Mouse (Mus musculus) E14TG2a.4 (cell line): Measurements from ENCODE around the gene Exoc6b.
A peak's percentile ranks its signal among the peaks of the same experiment; 100 is the strongest.

Source experiments
- H3K27me3 ChIP-seq: 2 replicates; pipeline ENCODE4 v1.6.1; 2014; ENCODE audit warnings: low read length, control low read depth; ENCODE audit not compliant: insufficient read depth
- H3K36me3 ChIP-seq: 2 replicates; pipeline ENCODE4 v1.6.1; 2014; ENCODE audit warnings: low read length, control low read depth; ENCODE audit not compliant: insufficient read depth
- H3K4me1 ChIP-seq: replicated peaks from 2 replicates; pipeline ENCODE4 v1.6.1; 2014; ENCODE audit warnings: low read depth, low read length, control low read depth
- H3K4me3 ChIP-seq: replicated peaks from 2 replicates; pipeline ENCODE4 v1.5.1; 2014; ENCODE audit warnings: mild to moderate bottlenecking, low read length
- H3K9me3 ChIP-seq: 2 replicates; pipeline ENCODE4 v1.6.1; 2014; ENCODE audit warnings: low read length, control low read depth
- CTCF ChIP-seq: conservative IDR thresholded peaks from 2 replicates; pipeline ENCODE4 v1.5.1; 2014; ENCODE audit warnings: low read length
- NANOG ChIP-seq: IDR thresholded peaks from 2 replicates; pipeline ENCODE4 v1.6.1; 2014; ENCODE audit warnings: borderline replicate concordance, low read length, mixed read lengths
- POU5F1 ChIP-seq: IDR thresholded peaks from 2 replicates; pipeline ENCODE4 v1.6.1; 2014; ENCODE audit warnings: low read length, borderline replicate concordance

Exoc6b gene

DNA sequence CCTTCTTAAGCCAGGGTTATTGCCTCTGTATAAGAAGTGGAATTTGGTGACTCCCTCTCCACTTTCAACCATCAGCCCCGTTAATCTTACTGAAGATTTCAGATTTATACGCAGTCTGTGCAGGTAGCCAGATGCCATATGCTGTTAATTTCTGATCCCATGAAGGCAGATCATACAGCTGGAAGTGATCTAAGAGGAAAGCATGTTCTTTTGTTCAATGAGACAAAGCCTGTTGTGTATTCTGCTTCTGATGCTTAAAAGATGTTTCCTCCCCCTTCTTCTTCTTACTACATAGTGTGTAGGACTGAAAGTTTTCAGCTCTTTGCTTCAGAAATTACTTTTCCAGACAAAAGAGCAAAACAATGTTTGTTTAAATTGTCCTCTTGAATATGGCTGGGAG, 109.8 kb downstream of the Exoc6b start:
- TF ChIP-seq NANOG (no peak), POU5F1 (no peak), CTCF (no peak)
- H3K9me3 ChIP-seq, result no peaks in the 10 kb centered on the region
- no peak overlapping the region for H3K4me3 ChIP-seq
- H3K36me3 ChIP-seq, result no peaks in the 10 kb centered on the region
- peaks cover 7% of the 10 kb centered on the region for H3K4me1 ChIP-seq
- no peaks in the 10 kb centered on the region for H3K27me3 ChIP-seq

GRCm38 (mm10) chr6:84951621-84952020, 117.7 kb downstream of the Exoc6b start:
- no peak overlapping the region for H3K4me3 ChIP-seq
- no peak for TF ChIP-seq POU5F1
- no peak for TF ChIP-seq NANOG
- TF ChIP-seq CTCF, result no peak

GRCm38 (mm10) chr6:84946569-84946968, 122.7 kb downstream of the Exoc6b start:
- no peaks in the 10 kb centered on the region for H3K27me3 ChIP-seq

More at GRCm38 (mm10) chr6:84951621-84952020, 117.7 kb downstream of the Exoc6b start:
- no peaks in the 10 kb centered on the region for H3K9me3 ChIP-seq
- peaks cover 7% of the 10 kb centered on the region for H3K4me1 ChIP-seq
- H3K27me3 ChIP-seq, result no peaks in the 10 kb centered on the region
- no peaks in the 10 kb centered on the region for H3K36me3 ChIP-seq

DNA sequence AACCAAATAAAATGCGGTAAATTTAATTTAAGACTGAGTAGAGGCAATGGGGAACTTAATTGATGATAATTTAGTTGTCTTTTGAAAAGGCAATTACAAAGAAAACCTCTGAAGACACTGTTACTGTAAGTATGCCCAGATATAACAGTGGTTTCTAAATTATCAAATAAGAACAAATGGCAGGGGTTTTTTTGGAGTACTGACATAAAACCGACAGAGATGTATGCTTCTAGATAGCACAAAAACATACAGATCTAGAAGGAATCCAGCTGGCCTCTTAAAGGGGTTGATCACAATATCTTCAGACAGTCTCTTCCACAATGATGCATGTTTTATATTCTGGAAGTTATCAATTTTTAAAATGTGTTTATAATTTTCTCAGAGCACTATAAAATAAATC, 123.2 kb downstream of the Exoc6b start:
- Histone ChIP-seq H3K4me3 (no peak overlapping the region), H3K36me3 (no peaks in the 10 kb centered on the region), H3K27me3 (no peaks in the 10 kb centered on the region), H3K9me3 (no peaks in the 10 kb centered on the region), H3K4me1 (peaks cover 5% of the 10 kb centered on the region)
- TF ChIP-seq CTCF (no peak), POU5F1 (no peak), NANOG (no peak)

More at GRCm38 (mm10) chr6:84946569-84946968, 122.7 kb downstream of the Exoc6b start:
- no peak for TF ChIP-seq NANOG
- no peak for TF ChIP-seq CTCF
- no peak for TF ChIP-seq POU5F1
- peaks cover 5% of the 10 kb centered on the region for H3K4me1 ChIP-seq
- H3K36me3 ChIP-seq, result no peaks in the 10 kb centered on the region
- H3K4me3 ChIP-seq, result no peak overlapping the region
- no peaks in the 10 kb centered on the region for H3K9me3 ChIP-seq

- TF ChIP-seq NANOG, result no peak
- no peak for TF ChIP-seq CTCF
- no peak for TF ChIP-seq POU5F1
- Histone ChIP-seq H3K4me3 (no peak overlapping the region), H3K27me3 (no peaks in the 10 kb centered on the region), H3K4me1 (no peaks in the 10 kb centered on the region), H3K9me3 (no peaks in the 10 kb centered on the region), H3K36me3 (no peaks in the 10 kb centered on the region)
These were observed 136.1 kb downstream of the Exoc6b start for GRCm38 (mm10) chr6:84932953-84933921.

- H3K36me3 ChIP-seq, result no peaks in the 10 kb centered on the region
- H3K4me3 ChIP-seq, result no peak overlapping the region
- H3K9me3 ChIP-seq, result no peaks in the 10 kb centered on the region
- no peaks in the 10 kb centered on the region for H3K27me3 ChIP-seq
- H3K4me1 ChIP-seq, result no peaks in the 10 kb centered on the region
- no peak for TF ChIP-seq POU5F1
- TF ChIP-seq NANOG, result no peak
- no peak for TF ChIP-seq CTCF
These were observed 138.3 kb downstream of the Exoc6b start for GRCm38 (mm10) chr6:84931051-84931450.

GRCm38 (mm10) chr6:84926066-84926465, 143.2 kb downstream of the Exoc6b start:
- Histone ChIP-seq H3K4me1 (peaks cover 7% of the 10 kb centered on the region), H3K27me3 (no peaks in the 10 kb centered on the region), H3K9me3 (no peaks in the 10 kb centered on the region), H3K36me3 (no peaks in the 10 kb centered on the region), H3K4me3 (no peak overlapping the region)
- TF ChIP-seq NANOG, result no peak
- TF ChIP-seq CTCF, result peak; percentile 88

GRCm38 (mm10) chr6:84923760-84924221, 145.5 kb downstream of the Exoc6b start:
- Histone ChIP-seq H3K36me3 (no peaks in the 10 kb centered on the region), H3K4me3 (no peak overlapping the region), H3K4me1 (peaks cover 7% of the 10 kb centered on the region), H3K9me3 (no peaks in the 10 kb centered on the region), H3K27me3 (no peaks in the 10 kb centered on the region)
- TF ChIP-seq NANOG (no peak), POU5F1 (no peak), CTCF (no peak)
